Mouse (Mus musculus): ENCODE measurements at regions not wholly inside any gene's neighbourhood (a gene's known extent, or its start where the extent isn't known, plus 50 kb on each side); places are given as distances from the start of the nearest gene placed in this dataset.

GRCm38 (mm10) chr11:105510626-105511025 lies 54.1 kb upstream of the March10 start:
- no peak for TF ChIP-seq POLR2A (IDR thresholded peaks at IDR 0.05; ENCODE audit: insufficient read depth, low read depth, low read length)
- TF ChIP-seq CTCF (IDR thresholded peaks at IDR 0.05; ENCODE audit: insufficient read depth, low read depth, low read length), result no peak
